Mouse (Mus musculus) CH12.LX (cell line): ENCODE measurements around the gene Stambpl1. TPM values are rescaled to one million over a fixed set of nuclear protein-coding genes. Genes with fewer than 3 reads are reported as not detected.

Experiments used
- DNase-seq: peaks from one replicate; pipeline ENCODE4 v3.0.0-alpha.2; 2013; ENCODE audit errors: extremely low read depth
- H3K27ac ChIP-seq: 2 replicates; pipeline ENCODE4 v1.5.1; 2012; ENCODE audit warnings: low read depth, mild to moderate bottlenecking, control low read depth, moderate library complexity; ENCODE audit not compliant: insufficient read depth
- H3K27me3 ChIP-seq: replicated peaks from 2 replicates; pipeline ENCODE3; 2012; ENCODE audit warnings: inconsistent platforms
- H3K36me3 ChIP-seq, 2 experiments: replicated peaks in 1 of 2; 2 replicates each; pipeline versions ENCODE3 to v1.6.1; 2012; ENCODE audit warnings: inconsistent platforms in 1 of 2, low read length in 1 of 2, mild to moderate bottlenecking in 1 of 2, mixed read lengths in 1 of 2, moderate library complexity in 1 of 2; ENCODE audit not compliant: control insufficient read depth in 1 of 2, insufficient read depth in 1 of 2
- H3K4me1 ChIP-seq, 2 experiments: 2 replicates each; pipeline ENCODE4 v1.6.1; 2012; ENCODE audit warnings: inconsistent platforms in 1 of 2, moderate library complexity in 1 of 2; ENCODE audit not compliant: insufficient read depth in 2 of 2, control insufficient read depth in 1 of 2
- H3K4me2 ChIP-seq: 2 replicates; pipeline ENCODE4 v1.6.1; 2012; ENCODE audit warnings: low read depth, mild to moderate bottlenecking, control low read depth; ENCODE audit not compliant: poor library complexity, insufficient read depth, severe bottlenecking
- H3K4me3 ChIP-seq, 3 experiments: fragments of 150-350 bp in 1 of 3; sonication (generic) in 1 of 3; replicated peaks in 1 of 3; 2 replicates each; pipeline versions ENCODE3 to v1.5.1; 2011 to 2012; ENCODE audit warnings: low read depth in 2 of 3, low read length in 2 of 3, mild to moderate bottlenecking in 2 of 3, moderate library complexity in 2 of 3, control low read depth in 1 of 3, improper control_type of control experiment in 1 of 3, inconsistent platforms in 1 of 3, mixed read lengths in 1 of 3; ENCODE audit not compliant: poor library complexity in 1 of 3
- H3K79me2 ChIP-seq: replicated peaks from 2 replicates; pipeline ENCODE4 v1.6.1; 2012; ENCODE audit warnings: mild to moderate bottlenecking, moderate library complexity; ENCODE audit not compliant: control insufficient read depth, poor library complexity, insufficient read depth, severe bottlenecking; ENCODE audit errors: extremely low read depth
- H3K9ac ChIP-seq: 2 replicates; pipeline ENCODE4 v1.6.1; 2012; ENCODE audit warnings: low read depth, mild to moderate bottlenecking, control low read depth, moderate library complexity; ENCODE audit not compliant: insufficient read depth
- H3K9me3 ChIP-seq: replicated peaks from 2 replicates; pipeline ENCODE3; 2012; ENCODE audit warnings: low read length, inconsistent platforms, mixed read lengths
- BHLHE40 ChIP-seq: IDR thresholded peaks from 2 replicates; pipeline ENCODE4 v1.6.1; 2011; ENCODE audit warnings: mild to moderate bottlenecking, low read depth, low read length, improper control_type of control experiment
- CHD1 ChIP-seq: IDR thresholded peaks from 2 replicates; pipeline ENCODE4 v1.6.1; 2012; ENCODE audit warnings: low read depth, low read length, improper control_type of control experiment, inconsistent platforms
- CHD2 ChIP-seq: IDR thresholded peaks from 2 replicates; pipeline ENCODE4 v1.6.1; 2011; ENCODE audit warnings: low read length, improper control_type of control experiment
- E2F4 ChIP-seq: IDR thresholded peaks from 2 replicates; pipeline ENCODE4 v1.6.1; 2011; ENCODE audit warnings: low read depth, low read length, improper control_type of control experiment; ENCODE audit not compliant: insufficient replicate concordance
- GABPA ChIP-seq: IDR thresholded peaks from 2 replicates; pipeline ENCODE4 v1.6.1; 2012; ENCODE audit warnings: low read depth, low read length, improper control_type of control experiment, inconsistent platforms; ENCODE audit not compliant: insufficient replicate concordance
- JUND ChIP-seq: conservative IDR thresholded peaks from 2 replicates; pipeline ENCODE4 v1.6.1; 2011; ENCODE audit warnings: low read depth, low read length, improper control_type of control experiment
- MAFK ChIP-seq: IDR thresholded peaks from 2 replicates; pipeline ENCODE4 v1.6.1; 2011; ENCODE audit warnings: low read length, improper control_type of control experiment; ENCODE audit not compliant: insufficient replicate concordance
- MAZ ChIP-seq: IDR thresholded peaks from 2 replicates; pipeline ENCODE4 v1.6.1; 2012; ENCODE audit warnings: low read depth, mild to moderate bottlenecking, inconsistent platforms, low read length, improper control_type of control experiment, moderate library complexity
- MYC ChIP-seq: IDR thresholded peaks from 2 replicates; pipeline ENCODE4 v1.6.1; 2011; ENCODE audit warnings: low read depth, mild to moderate bottlenecking, improper control_type of control experiment, low read length
- NRF1 ChIP-seq: IDR thresholded peaks from 2 replicates; pipeline ENCODE4 v1.6.1; 2014; ENCODE audit warnings: low read depth, mild to moderate bottlenecking, inconsistent platforms, low read length, improper control_type of control experiment, moderate library complexity
- PAX5 ChIP-seq: IDR thresholded peaks from 2 replicates; pipeline ENCODE4 v1.6.1; 2012; ENCODE audit warnings: low read length, inconsistent platforms, mixed read lengths
- RAD21 ChIP-seq: IDR thresholded peaks from 2 replicates; pipeline ENCODE4 v1.6.1; 2011; ENCODE audit warnings: low read depth, mild to moderate bottlenecking, low read length, improper control_type of control experiment, moderate library complexity
- RCOR1 ChIP-seq: conservative IDR thresholded peaks from 2 replicates; pipeline ENCODE4 v1.6.1; 2012; ENCODE audit warnings: low read depth, mild to moderate bottlenecking, inconsistent platforms, low read length, improper control_type of control experiment
- SIN3A ChIP-seq: IDR thresholded peaks from 2 replicates; pipeline ENCODE4 v1.6.1; 2012; ENCODE audit warnings: low read length, improper control_type of control experiment, inconsistent platforms
- TCF12 ChIP-seq: IDR thresholded peaks from 2 replicates; pipeline ENCODE4 v1.6.1; 2014; ENCODE audit warnings: low read depth, mild to moderate bottlenecking, inconsistent platforms, low read length, improper control_type of control experiment
- USF1 ChIP-seq: IDR thresholded peaks from 2 replicates; pipeline ENCODE4 v1.6.1; 2014; ENCODE audit warnings: low read depth, mild to moderate bottlenecking, inconsistent platforms, low read length, improper control_type of control experiment
- USF2 ChIP-seq: conservative IDR thresholded peaks from 2 replicates; pipeline ENCODE4 v1.6.1; 2011; ENCODE audit warnings: low read depth, low read length, improper control_type of control experiment
- ZKSCAN1 ChIP-seq: IDR thresholded peaks from 2 replicates; pipeline ENCODE4 v1.6.1; 2012; ENCODE audit warnings: low read depth, inconsistent platforms, low read length, improper control_type of control experiment, borderline replicate concordance
- ZMIZ1 ChIP-seq: IDR thresholded peaks from 2 replicates; pipeline ENCODE4 v1.6.1; 2012; ENCODE audit warnings: low read depth, mild to moderate bottlenecking, inconsistent platforms, low read length, improper control_type of control experiment
- dilution Hi-C: fragments of 300-500 bp; cut with MboI; formaldehyde crosslinking; loops from 2 replicates; pipeline ENCODE4 v1.14.3; 2020; ENCODE audit warnings: low sequenced_read_pairs; ENCODE audit not compliant: extremely low pct_unique_long_range_greater_than_20kb, extremely low pct_ligation_motif_present
- in situ Hi-C: fragments of 300-500 bp; cut with MboI; formaldehyde crosslinking; loops from 3 replicates; pipeline ENCODE4 v1.14.3; 2019; ENCODE audit warnings: low sequenced_read_pairs, low pct_ligation_motif_present, low pct_unique_long_range_greater_than_20kb, mixed read lengths
- polyA plus RNA-seq: library from polyadenylated mRNA; unstranded; fragments of >175 nt; gene quantifications from 2 replicates; pipeline ENCODE4 v1.2.1, GENCODE M21; 2012; ENCODE audit warnings: low read depth; ENCODE audit not compliant: insufficient read length
- total RNA-seq, 2 experiments: library from RNA; depleted of rRNA; stranded (reverse); fragments of 300-350 nt in 1 of 2; fragments of >200 nt in 1 of 2; gene quantifications; 2 replicates each; pipeline ENCODE4 v1.2.3; 2012 to 2014

Stambpl1 gene
- total and polyA plus RNA-seq, 3 experiments: 29.7 to 48.2 (median 40.6) TPM

- H3K9ac ChIP-seq: no peak overlapping the region
- H3K27ac ChIP-seq: no peak overlapping the region
- DNase-seq: no peak
- peaks cover 4 to 36% of the 10 kb centered on the region in 2 experiments for H3K36me3 ChIP-seq
- no peaks in the 10 kb centered on the region for H3K9me3 ChIP-seq
- no peaks in the 10 kb centered on the region for H3K27me3 ChIP-seq
- H3K4me2 ChIP-seq: no peak overlapping the region
- TF ChIP-seq ZKSCAN1 (no peak), E2F4 (no peak)
- no peak overlapping the region for H3K4me3 ChIP-seq
- H3K79me2 ChIP-seq: peaks cover 22% of the 10 kb centered on the region
- dilution Hi-C loops (no loop called here), in situ Hi-C loops (no loop called here)
- peaks cover 4 to 65% of the 10 kb centered on the region in 2 experiments; a peak in 3 of 4 replicates for H3K4me1 ChIP-seq
These were observed 17.0 kb downstream of the Stambpl1 start for GRCm38 (mm10) chr19:34209031-34209430.

DNA sequence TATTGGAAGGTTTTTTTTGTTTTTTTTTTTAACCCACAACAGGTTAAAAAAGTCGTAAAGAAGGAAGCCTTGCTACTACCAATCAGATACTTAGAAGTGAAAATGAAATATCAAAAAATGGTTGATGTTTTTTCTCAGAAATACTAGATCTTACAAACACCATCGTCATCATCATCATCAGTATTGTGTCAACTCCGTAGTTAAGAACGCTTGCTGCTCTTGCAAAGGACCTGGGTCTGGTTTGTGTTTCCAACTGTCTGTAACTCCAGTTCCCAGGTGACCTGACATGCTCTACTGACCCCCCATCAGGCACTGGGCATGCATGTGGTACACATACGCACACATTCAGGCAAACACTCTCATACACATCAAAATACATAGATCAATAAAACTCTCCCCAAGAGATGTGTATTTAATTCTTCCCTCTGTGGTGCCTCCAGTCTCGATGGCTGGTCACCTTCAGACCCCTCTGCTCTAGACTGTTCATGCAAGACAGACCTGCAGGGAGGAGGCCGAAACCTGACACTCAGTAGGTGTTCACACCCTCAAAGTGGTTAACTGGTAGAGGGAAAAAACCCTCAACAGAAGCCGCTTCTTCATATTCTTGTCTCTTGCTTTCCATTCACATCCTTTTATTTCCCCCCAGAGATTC, 18.0 kb downstream of the Stambpl1 start:
- no peak for DNase-seq
- dilution Hi-C loops (no loop called here), in situ Hi-C loops (no loop called here)
- H3K79me2 ChIP-seq: peaks cover 19% of the 10 kb centered on the region
- H3K4me3 ChIP-seq: no peak overlapping the region
- no peak overlapping the region for H3K27ac ChIP-seq
- no peaks in the 10 kb centered on the region for H3K27me3 ChIP-seq
- peaks cover 6 to 70% of the 10 kb centered on the region in 2 experiments for H3K4me1 ChIP-seq
- no peak overlapping the region for H3K9ac ChIP-seq
- H3K9me3 ChIP-seq: no peaks in the 10 kb centered on the region
- H3K4me2 ChIP-seq: no peak overlapping the region
- peaks cover 12 to 46% of the 10 kb centered on the region in 2 experiments for H3K36me3 ChIP-seq
- no peak for TF ChIP-seq NRF1
- no peak for TF ChIP-seq SIN3A
- no peak for TF ChIP-seq JUND
- TF ChIP-seq USF2: no peak
- TF ChIP-seq MAZ: no peak
- TF ChIP-seq RCOR1: no peak
- no peak for TF ChIP-seq ZMIZ1
- TF ChIP-seq CHD1: no peak
- no peak for TF ChIP-seq USF1
- no peak for TF ChIP-seq PAX5
- no peak for TF ChIP-seq BHLHE40
- no peak for TF ChIP-seq MAFK
- no peak for TF ChIP-seq CHD2
- no peak for TF ChIP-seq RAD21
- no peak for TF ChIP-seq MYC
- no peak for TF ChIP-seq GABPA
- TF ChIP-seq TCF12: no peak
- TF ChIP-seq, all 38 proteins: peak for 0
